Mouse (Mus musculus) spleen, adult 10 weeks (tissue): ENCODE measurements around the gene Lilrb4a. TPM values are rescaled to one million over a fixed set of nuclear protein-coding genes. Genes with fewer than 3 reads are reported as not detected.

ENCODE experiments used
- polyA plus RNA-seq: library from polyadenylated mRNA; stranded (reverse); fragments of 350-450 nt; fragmentation: Illumina TruSeq; extraction: RNeasy Lipid Tissue Mini Kit (QIAGEN cat#74804); gene quantifications from one replicate; pipeline ENCODE4 v1.2.3, GENCODE M21; 2015; ENCODE audit warnings: low replicate concordance; ENCODE audit not compliant: insufficient read depth

Lilrb4a gene
- 132 TPM for polyA plus RNA-seq

DNA sequence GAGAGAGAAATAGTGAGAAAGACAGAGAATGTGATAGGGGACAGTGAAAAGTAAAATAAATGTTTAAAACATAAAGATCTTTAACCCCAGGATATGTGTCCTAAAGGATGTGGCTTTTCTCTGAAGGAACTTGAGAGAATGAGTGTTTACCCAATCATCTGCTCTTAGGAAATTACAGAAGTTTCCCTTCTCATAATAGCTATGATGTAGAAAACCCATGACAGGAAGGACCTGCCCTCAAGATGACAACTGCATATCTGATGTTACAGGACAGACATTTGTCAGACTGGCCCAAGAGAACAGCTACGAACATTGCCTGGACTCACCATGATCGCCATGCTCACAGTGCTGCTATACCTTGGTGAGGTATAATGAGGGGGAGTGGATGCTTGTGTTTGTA lies at the start of gene Lilrb4a:
Gene Lilrb4a (plus strand): TSS at position 266 of the 400 bp plus-strand sequence.

DNA sequence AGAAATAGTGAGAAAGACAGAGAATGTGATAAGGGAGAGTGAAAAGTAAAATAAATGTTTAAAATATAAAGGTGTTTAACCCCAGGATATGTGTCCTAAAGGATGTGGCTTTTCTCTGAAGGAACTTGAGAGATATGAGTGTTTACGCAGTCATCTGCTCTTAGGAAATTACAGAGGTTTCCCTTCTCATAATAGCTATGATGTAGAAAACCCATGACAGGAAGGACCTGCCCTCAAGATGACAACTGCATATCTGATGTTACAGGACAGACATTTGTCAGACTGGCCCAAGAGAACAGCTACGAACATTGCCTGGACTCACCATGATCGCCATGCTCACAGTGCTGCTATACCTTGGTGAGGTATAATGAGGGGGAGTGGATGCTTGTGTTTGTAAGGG lies 10.4 kb upstream of the Lilrb4a start, which contains the start of the genes Gm49339 and Lilr4b:
Gene Gm49339 (plus strand): TSS at position 216 of the 400 bp plus-strand sequence.
Gene Lilr4b (plus strand): TSS at position 236 of the 400 bp plus-strand sequence.

Other genes with a start within 250 kb of the Lilrb4a start
- 34.7 TPM for gene Gm49339, start 10.3 kb upstream of the Lilrb4a start, polyA plus RNA-seq
- 27.4 TPM for gene Lilr4b, start 10.3 kb upstream of the Lilrb4a start, polyA plus RNA-seq
- gene Fam162b, start 99.6 kb downstream of the Lilrb4a start, polyA plus RNA-seq = not detected
- gene Gprc6a, start 140.5 kb downstream of the Lilrb4a start, polyA plus RNA-seq = not detected
- not detected for gene Rfx6, start 186.8 kb downstream of the Lilrb4a start, polyA plus RNA-seq